Mouse (Mus musculus) hindbrain, embryonic 16.5 days (tissue): Measurements from ENCODE around the gene Mdc1. TPM values are rescaled to one million over a fixed set of nuclear protein-coding genes. Genes with fewer than 3 reads are reported as not detected.

ENCODE experiments used
- ATAC-seq: fragments of 200-750 bp; cut with Nextera tagmentation; 2 replicates; pipeline ENCODE4 v1.8.0; 2017; ENCODE audit warnings: moderate TSS enrichment, moderate library complexity
- H3K27ac ChIP-seq: fragments of 300-500 bp; sonication (generic); 2 replicates; pipeline ENCODE4 v1.5.1; 2014; ENCODE audit warnings: low read depth, mild to moderate bottlenecking, control low read depth, low read length, moderate library complexity
- H3K27me3 ChIP-seq: fragments of 300-500 bp; sonication (generic); replicated peaks from 2 replicates; pipeline ENCODE4 v1.6.1; 2014; ENCODE audit warnings: low read length; ENCODE audit not compliant: control insufficient read depth, insufficient read depth
- H3K36me3 ChIP-seq: fragments of 300-500 bp; sonication (generic); 2 replicates; pipeline ENCODE4 v1.6.1; 2014; ENCODE audit warnings: mild to moderate bottlenecking, low read length, moderate library complexity, mixed read lengths; ENCODE audit not compliant: control insufficient read depth, insufficient read depth
- H3K4me1 ChIP-seq: fragments of 300-500 bp; sonication (generic); 2 replicates; pipeline ENCODE4 v1.6.1; 2014; ENCODE audit warnings: low read depth, low read length; ENCODE audit not compliant: control insufficient read depth, insufficient read depth
- H3K4me2 ChIP-seq: fragments of 300-500 bp; sonication (generic); 2 replicates; pipeline ENCODE4 v1.6.1; 2014; ENCODE audit warnings: mild to moderate bottlenecking, low read length, control low read depth, moderate library complexity
- H3K4me3 ChIP-seq: fragments of 300-500 bp; sonication (generic); 2 replicates; pipeline ENCODE4 v1.5.1; 2014; ENCODE audit warnings: mild to moderate bottlenecking, low read length, control low read depth, moderate library complexity
- H3K9ac ChIP-seq: fragments of 300-500 bp; sonication (generic); 2 replicates; pipeline ENCODE4 v1.6.1; 2014; ENCODE audit warnings: low read depth, mild to moderate bottlenecking, control low read depth, low read length, moderate library complexity
- H3K9me3 ChIP-seq: fragments of 300-500 bp; sonication (generic); 2 replicates; pipeline ENCODE4 v1.6.1; 2014; ENCODE audit warnings: mild to moderate bottlenecking, low read length, moderate library complexity; ENCODE audit not compliant: control insufficient read depth
- WGBS: fragments of 180-500 bp; shearing (Covaris S2); extraction: QIAGEN DNeasy Blood & Tissue Kit; methylation state at CpG from one replicate; pipeline ENCODE4 v1.1.7; 2014; 5-methylcytosine and 5-hydroxymethylcytosine counted together
- polyA plus RNA-seq: library from polyadenylated mRNA; unstranded; fragments of >200 nt; fragmentation: Nextera tagmentation; extraction: Ambion mirVana; gene quantifications from 2 replicates; pipeline ENCODE4 v1.2.1, GENCODE M21; 2015

The Mdc1 gene
- polyA plus RNA-seq, 1 experiment from 2014 or later: 9.3 TPM

DNA sequence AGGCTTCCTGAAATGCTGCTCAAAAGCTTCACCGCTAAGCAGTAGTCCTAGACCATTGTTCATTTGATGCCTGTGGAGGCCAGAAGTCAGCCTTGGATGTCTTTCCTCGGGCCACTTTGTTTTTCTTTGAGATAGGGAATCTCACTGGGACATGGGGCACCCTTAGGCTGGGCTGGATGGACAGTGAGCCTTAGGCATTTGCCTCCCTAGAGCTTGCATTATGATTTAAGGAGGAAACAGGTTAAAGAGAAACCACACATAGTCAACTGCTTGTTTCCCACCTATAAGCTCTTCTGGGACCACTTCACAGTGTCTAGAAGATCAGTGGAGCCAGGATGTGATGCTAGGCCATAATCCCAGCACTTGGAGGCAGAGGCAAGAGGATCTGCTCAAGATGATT, 18.5 kb downstream of the Mdc1 start:
- WGBS: 69% methylated on average over 2 of the region's 2 CpGs
- H3K27ac ChIP-seq: no peak overlapping the region
- H3K4me1 ChIP-seq: peaks cover 8% of the 10 kb centered on the region
- H3K27me3 ChIP-seq: no peaks in the 10 kb centered on the region
- no peak overlapping the region for H3K4me3 ChIP-seq
- H3K9ac ChIP-seq: no peak overlapping the region
- no peaks in the 10 kb centered on the region for H3K9me3 ChIP-seq
- H3K4me2 ChIP-seq: no peak overlapping the region
- peaks cover 7% of the 10 kb centered on the region for H3K36me3 ChIP-seq
- no peak for ATAC-seq

GRCm38 (mm10) chr17:35860831-35861197, 19.5 kb downstream of the Mdc1 start:
- H3K9ac ChIP-seq: peak overlapping the region; percentile 92
- H3K4me2 ChIP-seq: peak overlapping the region; percentile 74
- WGBS: 4% methylated on average over 12 of the region's 12 CpGs
- H3K36me3 ChIP-seq: peaks cover 7% of the 10 kb centered on the region
- no peaks in the 10 kb centered on the region for H3K27me3 ChIP-seq
- peak overlapping the region; percentile 98 for H3K27ac ChIP-seq
- H3K9me3 ChIP-seq: no peaks in the 10 kb centered on the region
- peak; percentile 8; the same call in 1 of the 2 replicates for ATAC-seq
- peak overlapping the region; percentile 85 for H3K4me3 ChIP-seq
- peaks cover 12% of the 10 kb centered on the region for H3K4me1 ChIP-seq

GRCm38 (mm10) chr17:35861198-35861857, 20.0 kb downstream of the Mdc1 start, which contains the start of gene Nrm:
TSS of gene Nrm (plus strand) at chr17:35861318.
- H3K4me1 ChIP-seq: peaks cover 12% of the 10 kb centered on the region
- peak within 1 kb of the TSS; percentile 98 for H3K27ac ChIP-seq
- peak within 1 kb of the TSS; percentile 85 for H3K4me3 ChIP-seq
- peak within 1 kb of the TSS; percentile 92 for H3K9ac ChIP-seq
- peak; percentile 94 for ATAC-seq
- H3K4me2 ChIP-seq: peak within 1 kb of the TSS; percentile 74
- no peaks in the 10 kb centered on the region for H3K9me3 ChIP-seq
- H3K27me3 ChIP-seq: no peaks in the 10 kb centered on the region
- WGBS: under 1% methylated on average over 47 of the region's 47 CpGs
- peaks cover 7% of the 10 kb centered on the region for H3K36me3 ChIP-seq

DNA sequence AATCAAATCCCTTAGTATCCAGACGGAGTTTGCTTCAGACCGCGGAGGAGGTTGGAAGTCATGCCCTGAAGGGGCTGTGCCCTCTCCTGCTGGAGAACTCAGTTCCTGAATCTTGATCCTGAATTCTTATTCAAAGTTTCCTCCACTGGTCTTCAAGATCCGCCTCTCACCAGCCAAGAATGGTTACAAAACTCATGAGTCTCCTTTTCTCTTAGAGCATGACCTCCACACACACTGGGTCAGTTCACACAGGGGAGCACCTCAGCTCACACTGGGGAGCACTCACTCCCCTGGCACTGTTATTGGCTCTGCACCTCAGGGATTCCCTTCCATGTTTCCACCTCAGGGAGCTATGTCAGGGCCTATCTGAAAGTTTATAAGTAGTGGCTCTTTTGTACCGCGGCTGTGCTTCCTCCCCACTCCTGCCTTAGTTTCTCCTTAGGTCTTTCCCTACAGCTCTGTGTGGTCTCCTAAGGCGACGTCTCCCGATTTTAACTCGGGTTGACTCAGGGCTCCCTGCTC, 23.6 kb downstream of the Mdc1 start:
- Histone ChIP-seq H3K36me3 (no peaks in the 10 kb centered on the region), H3K4me2 (peak overlapping the region; percentile 95), H3K27ac (peak overlapping the region; percentile 98), H3K9ac (peak overlapping the region; percentile 95), H3K4me1 (peaks cover 30% of the 10 kb centered on the region), H3K27me3 (no peaks in the 10 kb centered on the region), H3K4me3 (peak overlapping the region; percentile 74), H3K9me3 (no peaks in the 10 kb centered on the region)
- 18% methylated on average over 10 of the region's 10 CpGs for WGBS
- no peak for ATAC-seq

DNA sequence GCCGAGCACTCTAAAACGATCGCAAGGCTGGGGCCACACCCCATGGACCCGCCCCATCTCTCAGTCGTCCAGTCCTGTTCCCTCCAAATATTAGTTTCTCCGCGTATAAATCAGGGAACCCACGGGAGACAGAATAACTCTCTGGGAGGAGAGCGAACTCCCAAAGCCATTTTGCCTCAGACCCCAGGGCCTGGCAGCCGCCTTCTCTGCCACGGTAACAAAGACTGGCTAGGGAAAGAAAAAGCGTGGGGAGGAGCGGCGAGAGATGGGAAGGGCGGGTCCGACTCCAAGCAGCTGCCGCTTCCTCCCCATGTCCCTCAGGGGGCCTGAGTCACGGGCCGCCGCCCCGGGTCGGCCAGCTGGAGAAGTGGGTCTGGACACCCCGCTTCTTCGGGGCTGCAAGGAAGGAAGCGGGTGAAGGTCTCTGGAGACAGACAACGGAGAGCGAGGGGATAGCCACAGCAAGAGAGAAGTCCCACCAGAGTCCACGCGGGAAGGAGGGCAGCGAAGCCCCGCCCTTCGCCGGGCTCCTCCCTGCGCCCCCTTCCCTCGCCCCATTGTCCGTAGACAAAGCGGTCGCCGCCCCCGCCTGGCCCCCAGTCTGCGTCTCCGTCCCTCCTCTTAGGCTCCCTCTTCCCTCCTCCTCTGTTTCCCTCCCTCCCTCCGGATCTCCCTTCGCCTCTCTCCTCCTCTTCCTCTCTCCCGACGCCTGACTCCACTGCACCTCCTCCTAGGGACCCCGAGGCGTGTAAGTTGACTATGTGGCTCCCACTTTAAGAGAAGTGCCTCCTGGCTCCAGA, 24.4 kb downstream of the Mdc1 start, which contains the start of gene Ppp1r18:
Gene Ppp1r18, plus strand, starts transcription at position 113 of the 800 bp plus-strand sequence.
- under 1% methylated on average over 47 of the region's 48 CpGs for WGBS
- Histone ChIP-seq H3K9me3 (no peaks in the 10 kb centered on the region), H3K36me3 (no peaks in the 10 kb centered on the region), H3K27ac (peak within 1 kb of the TSS; percentile 98), H3K4me1 (peaks cover 38% of the 10 kb centered on the region), H3K4me3 (peak within 1 kb of the TSS; percentile 74), H3K27me3 (no peaks in the 10 kb centered on the region), H3K4me2 (peak within 1 kb of the TSS; percentile 95), H3K9ac (peak within 1 kb of the TSS; percentile 95)
- peak; percentile 56 for ATAC-seq

DNA sequence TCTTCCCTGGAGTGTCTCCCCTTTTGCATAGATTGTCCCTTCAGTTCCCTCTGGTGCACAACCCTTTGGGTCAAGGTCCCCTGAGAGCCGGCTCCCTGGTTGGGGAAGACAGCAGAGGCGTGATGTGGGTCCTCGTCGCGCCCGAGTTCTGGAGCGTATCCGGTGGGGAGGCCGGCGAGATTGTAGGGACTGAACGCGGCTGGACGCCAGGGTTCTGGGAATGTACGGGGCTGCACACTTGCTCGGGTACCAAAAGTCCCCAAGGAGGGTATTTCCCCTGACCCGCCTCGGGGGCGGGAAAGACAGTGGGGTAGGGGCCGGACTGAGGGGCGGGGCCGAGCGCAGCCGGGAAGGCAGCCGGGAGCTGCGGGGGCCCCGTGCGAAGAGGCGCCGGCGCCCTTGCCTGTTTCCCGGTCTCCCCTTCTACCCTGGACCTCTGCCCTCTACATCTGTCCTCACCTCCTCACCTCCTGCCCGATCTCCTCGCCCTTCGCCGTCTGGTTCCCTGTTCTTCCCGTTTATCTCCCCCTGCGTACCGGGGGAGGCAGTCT, 25.0 kb downstream of the Mdc1 start:
- H3K9ac ChIP-seq: peak overlapping the region; percentile 95
- ATAC-seq: peak; percentile 35
- WGBS: under 1% methylated on average over 24 of the region's 38 CpGs

GRCm38 (mm10) chr17:35866911-35867890, 25.9 kb downstream of the Mdc1 start:
- peak overlapping the region; percentile 95 for H3K9ac ChIP-seq
- H3K27me3 ChIP-seq: no peaks in the 10 kb centered on the region
- ATAC-seq: no peak
- peaks cover 43% of the 10 kb centered on the region for H3K4me1 ChIP-seq
- 5% methylated on average over 26 of the region's 26 CpGs for WGBS
- H3K27ac ChIP-seq: peak overlapping the region; percentile 98
- H3K4me3 ChIP-seq: peak overlapping the region; percentile 74
- no peaks in the 10 kb centered on the region for H3K9me3 ChIP-seq
- peak overlapping the region; percentile 95 for H3K4me2 ChIP-seq
- H3K36me3 ChIP-seq: peaks cover 4% of the 10 kb centered on the region

More for the DNA sequence above, 25.0 kb downstream of the Mdc1 start:
- H3K4me3 ChIP-seq: peak overlapping the region; percentile 74
- peak overlapping the region; percentile 95 for H3K4me2 ChIP-seq
- H3K4me1 ChIP-seq: peaks cover 42% of the 10 kb centered on the region
- H3K36me3 ChIP-seq: peaks cover 3% of the 10 kb centered on the region
- H3K27ac ChIP-seq: peak overlapping the region; percentile 98
- no peaks in the 10 kb centered on the region for H3K9me3 ChIP-seq
- H3K27me3 ChIP-seq: no peaks in the 10 kb centered on the region

DNA sequence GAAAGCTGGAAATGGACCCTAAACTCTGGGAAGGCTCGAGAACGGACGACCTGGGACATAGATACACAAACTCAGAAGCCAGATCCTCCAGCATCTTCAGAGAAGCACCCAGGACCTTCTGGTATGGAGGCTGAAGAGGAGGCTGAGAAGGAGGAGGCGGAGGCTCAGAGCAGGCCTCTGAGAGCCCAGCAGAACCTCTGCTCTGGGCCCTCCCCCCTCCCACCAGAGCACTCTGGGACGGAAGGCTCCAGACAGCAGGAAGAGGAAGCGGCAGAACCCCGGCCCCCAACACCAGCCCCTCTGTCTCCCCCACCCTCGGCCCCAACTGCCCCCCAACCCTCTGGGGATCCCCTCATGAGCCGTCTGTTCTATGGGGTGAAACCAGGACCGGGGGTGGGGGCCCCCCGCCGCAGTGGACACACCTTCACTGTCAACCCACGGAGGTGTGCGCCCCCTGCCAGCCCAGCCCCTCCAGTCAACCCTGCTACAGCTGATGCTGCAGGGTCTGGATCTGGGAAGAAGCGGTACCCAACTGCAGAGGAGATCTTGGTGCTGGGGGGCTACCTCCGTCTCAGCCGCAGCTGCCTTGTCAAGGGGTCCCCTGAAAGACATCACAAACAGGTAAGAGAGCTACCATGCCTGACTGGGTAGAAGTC, 27.0 kb downstream of the Mdc1 start:
- ATAC-seq: 0 out of 2 replicates have a peak, but pooled peaks have one; percentile 5

More for the DNA sequence above, 27.0 kb downstream of the Mdc1 start:
- H3K4me2 ChIP-seq: peak overlapping the region; percentile 95
- H3K27ac ChIP-seq: peak overlapping the region; percentile 54
- no peaks in the 10 kb centered on the region for H3K27me3 ChIP-seq
- H3K9ac ChIP-seq: peak overlapping the region; percentile 95
- H3K4me1 ChIP-seq: peaks cover 48% of the 10 kb centered on the region
- H3K9me3 ChIP-seq: no peaks in the 10 kb centered on the region
- H3K36me3 ChIP-seq: peaks cover 4% of the 10 kb centered on the region
- 22% methylated on average over 8 of the region's 17 CpGs for WGBS
- peak overlapping the region; percentile 74 for H3K4me3 ChIP-seq
